24 mouse cellular contexts compared by ENCODE assay signal in genomic region chr10:97047996-97048395, GRCm38 (mm10).
DNase-seq lines count a peak whose midpoint lies in the region; ATAC-seq lines count a peak whose summit lies in the region.
"Had no signal": no experiment of that assay in that cellular context is flagged by ENCODE, and none has a peak within 500 bp of the region (broad histone marks: within the 10 kb centered on the region; RNA-seq: fewer than 3 reads in every experiment).

No protein-coding gene starts in this region.

- no peaks in the 10 kb centered on the region for H3K9me3 ChIP-seq in limb, embryonic 12.5 days
- H3K9me3 ChIP-seq in limb, embryonic 10.5 days (replicated peaks) = no peaks in the 10 kb centered on the region; the same call in 1 of the 2 replicates
- H3K9me3 ChIP-seq: embryonic facial prominence, embryonic 13.5 days; embryonic facial prominence, embryonic 15.5 days; forebrain, embryonic 10.5 days; forebrain, embryonic 12.5 days had no signal

- WGBS in limb, embryonic 12.5 days = 28% methylated on average over 1 of the region's 2 CpGs
- 61% methylated on average over 2 of the region's 2 CpGs for WGBS in limb, embryonic 10.5 days

- H3K9ac ChIP-seq in limb, embryonic 12.5 days (replicated peaks) = no peak overlapping the region
- H3K9ac ChIP-seq: embryonic facial prominence, embryonic 13.5 days; embryonic facial prominence, embryonic 15.5 days; forebrain, embryonic 12.5 days had no signal

- no peaks in the 10 kb centered on the region for H3K27me3 ChIP-seq in limb, embryonic 12.5 days
- no peaks in the 10 kb centered on the region for H3K27me3 ChIP-seq in limb, embryonic 10.5 days (ENCODE audit: low read depth, poor library complexity, severe bottlenecking)
- H3K27me3 ChIP-seq: CH12.LX; embryonic facial prominence, embryonic 13.5 days; embryonic facial prominence, embryonic 15.5 days; forebrain, embryonic 12.5 days; Patski had no signal

- H3K4me2 ChIP-seq in limb, embryonic 12.5 days = no peak overlapping the region
- H3K4me2 ChIP-seq: embryonic facial prominence, embryonic 13.5 days; embryonic facial prominence, embryonic 15.5 days; forebrain, embryonic 12.5 days had no signal

- H3K4me3 ChIP-seq in limb, embryonic 12.5 days (replicated peaks) = no peak overlapping the region
- no peak overlapping the region for H3K4me3 ChIP-seq in limb, embryonic 10.5 days
- H3K4me3 ChIP-seq: embryonic facial prominence, embryonic 13.5 days; embryonic facial prominence, embryonic 15.5 days; erythroblast, embryonic 14.5 days; forebrain, embryonic 10.5 days; forebrain, embryonic 12.5 days had no signal

- no peaks in the 10 kb centered on the region for H3K36me3 ChIP-seq in limb, embryonic 12.5 days
- no peaks in the 10 kb centered on the region for H3K36me3 ChIP-seq in limb, embryonic 10.5 days
- H3K36me3 ChIP-seq: embryonic facial prominence, embryonic 13.5 days; embryonic facial prominence, embryonic 15.5 days; forebrain, embryonic 10.5 days; forebrain, embryonic 12.5 days; G1E had no signal

- 0 out of 2 replicates have a peak, but pooled peaks have one; percentile 49 for ATAC-seq in cerebellum, adult (ENCODE audit: insufficient number of reproducible peaks, low FRiP score, low TSS enrichment)
- ATAC-seq in limb, embryonic 12.5 days (ENCODE audit: insufficient number of reproducible peaks, insufficient read depth, low FRiP score, low TSS enrichment, low read depth) = 0 out of 2 replicates have a peak, but pooled peaks have one; percentile 15
- ATAC-seq: activated CD4-positive, CD25-positive, alpha-beta regulatory T cell, adult 4 months; CD4-positive, CD25-positive, alpha-beta regulatory T cell, adult 4 months; forebrain, embryonic 14.5 days; forebrain, embryonic 16.5 days; Patski had no signal

- peak overlapping the region; percentile 36; the same call in 1 of the 2 replicates for H3K27ac ChIP-seq in limb, embryonic 12.5 days
- H3K27ac ChIP-seq in limb, embryonic 10.5 days = no peak overlapping the region
- H3K27ac ChIP-seq: embryonic facial prominence, embryonic 13.5 days; embryonic facial prominence, embryonic 15.5 days; forebrain, embryonic 10.5 days; forebrain, embryonic 12.5 days had no signal

- H3K4me1 ChIP-seq in limb, embryonic 12.5 days (replicated peaks) = peaks cover 10% of the 10 kb centered on the region; the same call in 1 of the 2 replicates
- peaks cover 12% of the 10 kb centered on the region for H3K4me1 ChIP-seq in limb, embryonic 10.5 days
- H3K4me1 ChIP-seq: embryonic facial prominence, embryonic 13.5 days; embryonic facial prominence, embryonic 15.5 days; forebrain, embryonic 10.5 days; forebrain, embryonic 12.5 days had no signal

- DNase-seq in cerebellum, postnatal 36 days = no peak
- peak; percentile 12 to 33 for DNase-seq in cerebellum, postnatal 14 days
- no peak for DNase-seq in cerebellum, adult 11-12 months
- no peak for DNase-seq in limb, embryonic 10.5 days (ENCODE audit: low spot score)
- no peak for DNase-seq in urinary bladder, adult 18-20 months (ENCODE audit: low spot score in 2 of 2)
- DNase-seq: adrenal gland, adult 8-10 months; adrenal gland, postnatal 14 days; adrenal gland, postnatal 36 days; B cell, adult 2 months; embryo, embryonic 11 days had no signal

Comparison
In these comparisons a context has a peak if more than half of its experiments do, and no peak if none do; other contexts are left out.
1. DNase-seq: peak in cerebellum, postnatal 14 days (2 of 2); none in cerebellum, postnatal 36 days (0 of 2), cerebellum, adult 11-12 months (single experiment), limb, embryonic 10.5 days (single experiment) and urinary bladder, adult 18-20 months (0 of 2).